Mouse (Mus musculus) pancreas, adult 10 weeks (tissue): Measurements from ENCODE around the gene Fam13c. TPM values are rescaled to one million over a fixed set of nuclear protein-coding genes. Genes with fewer than 3 reads are reported as not detected.

Experiments
- polyA plus RNA-seq: library from polyadenylated mRNA; stranded (reverse); fragments of 350-450 nt; fragmentation: Illumina TruSeq; extraction: RNeasy Lipid Tissue Mini Kit (QIAGEN cat#74804); gene quantifications from one replicate; pipeline ENCODE4 v1.2.3, GENCODE M21; 2015; ENCODE audit warnings: low read depth, low replicate concordance; ENCODE audit not compliant: insufficient read depth

The Fam13c gene
- polyA plus RNA-seq = 6.0 TPM

DNA sequence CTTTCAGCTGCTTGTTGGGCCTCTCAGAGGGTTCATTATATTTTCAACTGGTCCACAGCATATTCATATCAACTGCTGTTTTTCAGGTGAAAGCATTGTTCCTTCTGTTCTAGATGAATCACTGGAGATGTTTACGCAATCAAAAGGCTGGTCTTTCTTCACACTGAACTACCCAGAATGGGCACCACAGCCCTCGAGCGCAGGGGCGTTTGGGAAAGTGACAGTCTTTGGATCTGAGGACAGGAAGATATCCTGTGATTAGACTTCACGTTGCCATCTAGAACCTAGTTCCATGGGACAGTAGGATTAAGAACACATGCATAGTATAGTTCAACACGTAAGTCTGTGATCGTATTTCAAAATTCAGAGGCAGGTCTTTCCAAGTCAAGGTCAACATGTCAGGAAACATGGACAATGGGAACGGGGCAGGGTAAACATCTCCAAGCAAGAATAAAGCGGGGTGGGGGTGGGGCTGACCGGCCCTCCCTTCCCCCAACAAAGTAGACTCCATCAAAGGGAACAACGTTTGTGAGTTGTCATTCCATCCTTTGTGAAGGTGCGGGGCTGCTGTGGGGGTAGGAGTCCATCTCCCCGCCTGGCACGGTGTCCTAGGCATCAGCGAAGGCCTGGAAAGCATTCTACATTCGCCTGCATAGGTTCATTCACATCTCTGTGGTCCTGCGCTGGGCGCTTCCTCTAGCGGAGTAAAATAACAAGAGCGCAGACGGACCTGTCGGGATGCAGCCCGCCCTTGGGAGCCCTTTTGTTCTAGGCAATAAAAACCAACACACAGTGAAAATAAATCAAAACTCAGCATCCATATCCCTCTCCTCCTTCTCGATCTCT lies at the start of gene Fam13c:
Gene Fam13c, plus strand, starts transcription at position 806 of the 846 bp plus-strand sequence.

Other genes starting within 250 kb of the Fam13c start
- 16.0 TPM for gene Mrln, start 235.8 kb upstream of the Fam13c start, polyA plus RNA-seq
- 2.4 TPM for gene Slc16a9, start 195.4 kb upstream of the Fam13c start, polyA plus RNA-seq
- 0.65 TPM for gene Phyhipl, start 215.5 kb downstream of the Fam13c start, polyA plus RNA-seq